Mouse (Mus musculus) thymus, adult 2 months (tissue): ENCODE results near the gene Paf1. TPM values are rescaled to one million over a fixed set of nuclear protein-coding genes. Genes with fewer than 3 reads are reported as not detected.

Experiments
- DNase-seq: peaks from one replicate; pipeline ENCODE4 v3.0.0; 2021
- H3K27ac ChIP-seq: fragments of 200-500 bp; 2 replicates; pipeline ENCODE4 v1.5.1; 2012; ENCODE audit warnings: low read length, control low read depth; ENCODE audit not compliant: control insufficient read depth, insufficient read depth
- H3K27me3 ChIP-seq: fragments of 200-500 bp; 2 replicates; pipeline ENCODE4 v1.6.1; 2012; ENCODE audit warnings: mild to moderate bottlenecking, low read length, moderate library complexity, mixed read lengths; ENCODE audit not compliant: control insufficient read depth, insufficient read depth
- H3K36me3 ChIP-seq: fragments of 200-500 bp; 2 replicates; pipeline ENCODE4 v1.6.1; 2012; ENCODE audit warnings: mild to moderate bottlenecking, low read length, moderate library complexity; ENCODE audit not compliant: control insufficient read depth, insufficient read depth
- H3K4me1 ChIP-seq: fragments of 200-500 bp; replicated peaks from 2 replicates; pipeline ENCODE4 v1.6.1; 2012; ENCODE audit warnings: low read length; ENCODE audit not compliant: control insufficient read depth, insufficient read depth
- H3K4me3 ChIP-seq: fragments of 200-500 bp; 2 replicates; pipeline ENCODE4 v1.5.1; 2012; ENCODE audit warnings: mild to moderate bottlenecking, low read length, control low read depth, moderate library complexity; ENCODE audit not compliant: control insufficient read depth, insufficient read depth
- CTCF ChIP-seq: fragments of 200-500 bp; IDR thresholded peaks from 2 replicates; pipeline ENCODE4 v1.5.1; 2012; ENCODE audit warnings: mild to moderate bottlenecking, control low read depth, low read length, moderate library complexity, borderline replicate concordance; ENCODE audit not compliant: control insufficient read depth, poor library complexity, insufficient read depth; ENCODE audit errors: extremely low read depth
- POLR2A ChIP-seq: fragments of 200-500 bp; IDR thresholded peaks from 2 replicates; pipeline ENCODE4 v1.6.1; 2012; ENCODE audit warnings: mild to moderate bottlenecking, low read length, control low read depth, moderate library complexity; ENCODE audit not compliant: control insufficient read depth, poor library complexity, insufficient read depth; ENCODE audit errors: extremely low read depth
- WGBS: fragments of 180-500 bp; shearing (Covaris S2); methylation state at CpG from one replicate; pipeline ENCODE4 v1.1.7; 2018; 5-methylcytosine and 5-hydroxymethylcytosine counted together
- polyA plus RNA-seq: library from polyadenylated mRNA; depleted of rRNA; stranded (reverse); fragments of >200 nt; gene quantifications from 2 replicates; pipeline ENCODE4 v1.2.3, GENCODE M21; 2012; rRNA removed

Gene Paf1
- polyA plus RNA-seq, 1 experiment = 146 TPM

DNA sequence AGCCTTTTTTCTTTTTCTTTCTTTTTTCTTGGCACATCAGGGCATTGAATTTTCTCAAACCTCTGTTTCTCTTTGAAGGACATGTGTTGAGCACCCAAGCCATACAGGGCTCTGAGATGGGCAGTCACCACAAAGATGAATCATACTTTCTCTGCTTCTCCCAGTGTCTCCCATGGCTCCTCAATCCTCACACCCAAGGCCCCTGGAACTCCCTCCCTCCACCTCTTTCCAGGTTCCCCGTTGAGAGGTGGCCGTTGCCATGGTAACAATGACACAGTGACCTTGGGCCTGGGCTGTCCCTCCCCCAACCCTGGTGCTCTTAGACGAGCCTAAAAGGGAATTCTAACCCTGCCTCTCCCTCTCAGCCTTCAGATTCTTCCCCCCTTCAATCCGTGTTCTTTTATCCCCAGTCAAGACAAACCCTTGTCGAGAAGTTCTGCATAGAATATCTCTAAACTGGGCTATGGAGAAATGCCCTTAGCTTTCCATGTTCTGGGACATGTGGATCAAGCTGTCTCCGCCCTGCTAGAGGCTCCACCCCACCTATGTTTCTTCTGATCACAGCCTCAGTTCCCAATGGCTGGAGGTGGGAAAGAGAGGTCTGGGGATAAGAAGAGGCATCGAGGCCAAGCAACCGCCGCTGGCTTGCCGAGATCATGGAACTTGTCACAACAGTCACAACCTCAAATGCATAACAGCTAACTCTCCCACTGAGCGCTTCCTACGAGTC, 54.5 kb downstream of the Paf1 start:
- no peak overlapping the region for H3K4me3 ChIP-seq
- no peaks in the 10 kb centered on the region for H3K27me3 ChIP-seq
- peaks cover 27% of the 10 kb centered on the region for H3K36me3 ChIP-seq
- H3K4me1 ChIP-seq = peaks cover 4% of the 10 kb centered on the region
- TF ChIP-seq CTCF (no peak), POLR2A (no peak)
- WGBS = 89% methylated on average over 12 of the region's 12 CpGs
- no peak for DNase-seq
- H3K27ac ChIP-seq = no peak overlapping the region

DNA sequence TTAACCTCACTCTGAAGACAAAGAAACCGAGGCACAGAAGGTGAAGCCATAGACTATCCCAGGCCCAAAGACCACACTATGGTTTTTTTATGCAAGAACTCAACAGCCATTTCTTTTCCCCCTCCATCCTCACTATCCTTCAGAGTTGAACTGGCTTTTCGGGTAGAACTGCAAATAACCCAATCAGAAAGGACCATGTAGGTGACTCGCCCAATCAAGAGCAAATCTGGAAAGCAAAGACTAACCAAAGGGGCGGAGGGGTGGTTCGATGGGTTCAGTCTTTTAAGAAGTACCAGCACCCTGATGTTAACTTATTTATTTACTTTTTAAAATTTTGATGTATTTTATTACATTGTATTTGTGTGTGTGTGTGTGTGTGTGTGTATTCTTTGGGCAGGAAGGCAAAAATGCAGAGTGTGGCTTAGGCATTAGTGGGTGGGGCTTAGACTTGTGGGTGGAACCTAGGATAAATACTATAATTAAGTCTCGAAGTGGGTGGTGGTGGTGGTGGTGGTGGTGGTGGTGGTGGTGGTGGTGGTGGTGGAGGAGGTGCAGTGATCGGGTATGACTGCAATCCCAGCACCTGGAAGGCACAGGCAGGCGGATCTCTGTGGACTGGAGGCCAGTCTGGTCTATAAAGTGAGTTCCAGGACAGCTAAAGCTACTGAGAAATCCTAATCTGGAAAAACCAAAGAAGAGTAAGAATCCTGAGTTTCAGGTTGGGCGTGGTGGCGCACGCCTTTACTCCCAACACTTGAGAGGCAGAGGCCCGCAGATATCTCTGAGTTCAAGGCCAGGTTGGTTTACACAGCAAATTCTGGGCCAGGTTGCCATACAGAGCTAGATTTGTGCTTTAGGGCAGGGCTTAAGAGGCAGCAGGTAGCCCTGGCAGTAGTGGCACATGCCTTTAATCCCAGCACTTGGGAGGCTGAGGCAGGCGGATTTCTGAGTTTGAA, 55.4 kb downstream of the Paf1 start:
- Histone ChIP-seq H3K27ac (no peak overlapping the region), H3K27me3 (no peaks in the 10 kb centered on the region), H3K36me3 (peaks cover 27% of the 10 kb centered on the region), H3K4me1 (peaks cover 9% of the 10 kb centered on the region), H3K4me3 (no peak overlapping the region)
- 85% methylated on average over 13 of the region's 13 CpGs for WGBS
- no peak for DNase-seq
- TF ChIP-seq CTCF = no peak
- TF ChIP-seq POLR2A = no peak

Other genes with a start within 250 kb of the Paf1 start
- 72.4 and 91.4 TPM in 2 replicates for gene Fbl, start 223.2 kb upstream of the Paf1 start, polyA plus RNA-seq
- 126 and 145 TPM in 2 replicates for gene Dyrk1b, start 213.5 kb upstream of the Paf1 start, polyA plus RNA-seq
- 4.6 and 5.8 TPM in 2 replicates for gene Eid2, start 125.1 kb upstream of the Paf1 start, polyA plus RNA-seq
- gene Eid2b, start 115.2 kb upstream of the Paf1 start, polyA plus RNA-seq = 8.7 and 11.8 TPM in 2 replicates
- gene Selenov, start 101.8 kb upstream of the Paf1 start, polyA plus RNA-seq = 0.24 TPM in 1 of 2 replicates, not detected in the other
- 1.1 and 1.3 TPM in 2 replicates for gene Dll3, start 90.7 kb upstream of the Paf1 start, polyA plus RNA-seq
- gene Timm50, start 80.9 kb upstream of the Paf1 start, polyA plus RNA-seq = 100 and 102 TPM in 2 replicates
- gene Supt5, start 54.2 kb upstream of the Paf1 start, polyA plus RNA-seq = 241 and 245 TPM in 2 replicates
- 1,733 and 1,891 TPM in 2 replicates for gene Rps16, start 42.3 kb upstream of the Paf1 start, polyA plus RNA-seq
- 187 and 211 TPM in 2 replicates for gene Plekhg2, start 20.4 kb upstream of the Paf1 start, polyA plus RNA-seq
- gene Zfp36, start 12.7 kb upstream of the Paf1 start, polyA plus RNA-seq = 152 and 159 TPM in 2 replicates
- gene Med29, start 243 bp upstream of the Paf1 start, polyA plus RNA-seq = 56.0 and 65.3 TPM in 2 replicates
- 180 and 194 TPM in 2 replicates for gene Gmfg, start 44.5 kb downstream of the Paf1 start, polyA plus RNA-seq
- 7.6 and 9.1 TPM in 2 replicates for gene Lrfn1, start 59.0 kb downstream of the Paf1 start, polyA plus RNA-seq
- gene Ifnl2, start 117.5 kb downstream of the Paf1 start, polyA plus RNA-seq = 0.59 and 0.77 TPM in 2 replicates
- 0.37 and 0.78 TPM in 2 replicates for gene Ifnl3, start 129.9 kb downstream of the Paf1 start, polyA plus RNA-seq
- gene Sycn, start 147.9 kb downstream of the Paf1 start, polyA plus RNA-seq = 2.1 and 2.4 TPM in 2 replicates
- gene Nccrp1, start 154.3 kb downstream of the Paf1 start, polyA plus RNA-seq = 1.4 TPM in 2 replicates
- 118 and 139 TPM in 2 replicates for gene Samd4b, start 205.2 kb downstream of the Paf1 start, polyA plus RNA-seq
- gene Pak4, start 205.2 kb downstream of the Paf1 start, polyA plus RNA-seq = 32.8 and 37.7 TPM in 2 replicates
- 0.69 and 0.92 TPM in 2 replicates for gene Acp7, start 238.4 kb downstream of the Paf1 start, polyA plus RNA-seq